Mouse (Mus musculus): ENCODE data around the gene Srpr. TPM values are rescaled to one million over a fixed set of nuclear protein-coding genes. Genes with fewer than 3 reads are reported as not detected.

Gene Srpr
- polyA plus RNA-seq, 1 experiment from 2014 or later = 129 TPM

- Histone ChIP-seq H3K9me3 (no peaks in the 10 kb centered on the region), H3K9ac (no peak overlapping the region), H3K4me3 (no peak overlapping the region), H3K27me3 (no peaks in the 10 kb centered on the region), H3K36me3 (no peaks in the 10 kb centered on the region), H3K4me1 (peaks cover 14% of the 10 kb centered on the region; the same call in 1 of the 2 replicates), H3K4me2 (no peak overlapping the region), H3K27ac (no peak overlapping the region)
- ATAC-seq (ENCODE audit: insufficient number of reproducible peaks, insufficient read depth, low FRiP score, low TSS enrichment, low read depth) = no peak
- WGBS = 88% methylated on average over 3 of the region's 3 CpGs
Measured at GRCm38 (mm10) chr9:35290417-35290816, 90.4 kb downstream of the Srpr start.

- no peaks in the 10 kb centered on the region for H3K27me3 ChIP-seq
- peaks cover 14% of the 10 kb centered on the region; the same call in 1 of the 2 replicates for H3K4me1 ChIP-seq
- WGBS = 79% methylated on average over 4 of the region's 4 CpGs
Measured at GRCm38 (mm10) chr9:35290916-35291315, 90.9 kb downstream of the Srpr start.

GRCm38 (mm10) chr9:35293465-35293864 lies 93.5 kb downstream of the Srpr start:
- Histone ChIP-seq H3K4me3 (no peak overlapping the region), H3K9ac (no peak overlapping the region), H3K27me3 (no peaks in the 10 kb centered on the region), H3K9me3 (0 out of 2 replicates have a peak, but pooled peaks cover 2% of the 10 kb centered on the region), H3K36me3 (no peaks in the 10 kb centered on the region), H3K4me2 (no peak overlapping the region), H3K4me1 (peaks cover 14% of the 10 kb centered on the region; the same call in 1 of the 2 replicates), H3K27ac (no peak overlapping the region)
- WGBS = 81% methylated on average over 5 of the region's 5 CpGs
- no peak for ATAC-seq (ENCODE audit: insufficient number of reproducible peaks, insufficient read depth, low FRiP score, low TSS enrichment, low read depth)

More at GRCm38 (mm10) chr9:35290916-35291315, 90.9 kb downstream of the Srpr start:
- Histone ChIP-seq H3K27ac (no peak overlapping the region), H3K9ac (no peak overlapping the region), H3K9me3 (no peaks in the 10 kb centered on the region), H3K36me3 (no peaks in the 10 kb centered on the region), H3K4me3 (no peak overlapping the region), H3K4me2 (no peak overlapping the region)
- no peak for ATAC-seq (ENCODE audit: insufficient number of reproducible peaks, insufficient read depth, low FRiP score, low TSS enrichment, low read depth)

Other genes starting within 250 kb of the Srpr start
- gene St3gal4, start 80.9 kb upstream of the Srpr start, polyA plus RNA-seq (2015; fragmentation: Nextera tagmentation; extraction: Ambion mirVana) = 42.0 and 48.2 TPM in 2 replicates
- gene Dcps, start 24.1 kb upstream of the Srpr start, polyA plus RNA-seq (2015; fragmentation: Nextera tagmentation; extraction: Ambion mirVana) = 76.2 and 82.1 TPM in 2 replicates
- 11.8 and 12.4 TPM in 2 replicates for gene Tirap, start 116 bp downstream of the Srpr start, polyA plus RNA-seq (2015; fragmentation: Nextera tagmentation; extraction: Ambion mirVana)
- gene Foxred1, start 10.9 kb downstream of the Srpr start, polyA plus RNA-seq (2015; fragmentation: Nextera tagmentation; extraction: Ambion mirVana) = 41.8 and 44.9 TPM in 2 replicates
- gene Fam118b, start 67.6 kb downstream of the Srpr start, polyA plus RNA-seq (2015; fragmentation: Nextera tagmentation; extraction: Ambion mirVana) = 53.2 and 61.4 TPM in 2 replicates
- 30.2 and 30.8 TPM in 2 replicates for gene Rpusd4, start 67.7 kb downstream of the Srpr start, polyA plus RNA-seq (2015; fragmentation: Nextera tagmentation; extraction: Ambion mirVana)
- gene Cdon, start 221.0 kb downstream of the Srpr start, polyA plus RNA-seq (2015; fragmentation: Nextera tagmentation; extraction: Ambion mirVana) = 20.7 and 21.4 TPM in 2 replicates

Measured in embryonic facial prominence, embryonic 13.5 days (tissue).